Mouse (Mus musculus) liver, embryonic 14.5 days (tissue): Measurements from ENCODE around the gene Crlf3. TPM values are rescaled to one million over a fixed set of nuclear protein-coding genes. Genes with fewer than 3 reads are reported as not detected.

ENCODE experiments used
- ATAC-seq: fragments of 200-750 bp; cut with Nextera tagmentation; 2 replicates; pipeline ENCODE4 v1.8.0; 2017; ENCODE audit warnings: moderate number of reproducible peaks, mild to moderate bottlenecking, moderate library complexity; ENCODE audit not compliant: insufficient read depth
- DNase-seq, 3 experiments: peaks; one replicate each; pipeline ENCODE4 v3.0.0-alpha.2; 2012 to 2013; ENCODE audit warnings: low read depth in 3 of 3, low spot score in 3 of 3
- H3K27ac ChIP-seq: fragments of 300-500 bp; sonication (generic); 2 replicates; pipeline ENCODE4 v1.5.1; 2014; ENCODE audit warnings: moderate library complexity, mild to moderate bottlenecking, control low read depth, inconsistent platforms
- H3K27me3 ChIP-seq: fragments of 300-500 bp; sonication (generic); 2 replicates; pipeline ENCODE4 v1.6.1; 2014; ENCODE audit warnings: mild to moderate bottlenecking, low read length, moderate library complexity; ENCODE audit not compliant: control insufficient read depth, insufficient read depth
- H3K36me3 ChIP-seq: fragments of 300-500 bp; sonication (generic); replicated peaks from 2 replicates; pipeline ENCODE4 v1.6.1; 2014; ENCODE audit warnings: low read depth; ENCODE audit not compliant: control insufficient read depth, insufficient read depth
- H3K4me1 ChIP-seq, 2 experiments: fragments of 200-500 bp in 1 of 2; fragments of 300-500 bp in 1 of 2; sonication (generic) in 1 of 2; replicated peaks; 2 replicates each; pipeline ENCODE4 v1.6.1; 2012 to 2014; ENCODE audit warnings: antibody characterized with exemption in 1 of 2, inconsistent platforms in 1 of 2, low read length in 1 of 2; ENCODE audit not compliant: control insufficient read depth in 2 of 2, insufficient read depth in 2 of 2
- H3K4me2 ChIP-seq: fragments of 300-500 bp; sonication (generic); 2 replicates; pipeline ENCODE4 v1.6.1; 2014; ENCODE audit warnings: low read depth, mild to moderate bottlenecking, control low read depth, moderate library complexity
- H3K4me3 ChIP-seq, 2 experiments: fragments of 200-500 bp in 1 of 2; fragments of 300-500 bp in 1 of 2; sonication (generic) in 1 of 2; 2 replicates each; pipeline ENCODE4 v1.5.1; 2012 to 2014; ENCODE audit warnings: low read depth in 2 of 2, low read length in 2 of 2, mild to moderate bottlenecking in 2 of 2, control low read depth in 1 of 2, inconsistent platforms in 1 of 2, moderate library complexity in 1 of 2; ENCODE audit not compliant: insufficient read depth in 1 of 2
- H3K9ac ChIP-seq: fragments of 300-500 bp; sonication (generic); replicated peaks from 2 replicates; pipeline ENCODE4 v1.6.1; 2014; ENCODE audit warnings: mild to moderate bottlenecking, control low read depth, moderate library complexity
- H3K9me3 ChIP-seq: fragments of 300-500 bp; sonication (generic); 2 replicates; pipeline ENCODE4 v1.6.1; 2016; ENCODE audit warnings: low read length, mixed read lengths; ENCODE audit not compliant: control insufficient read depth
- CTCF ChIP-seq: IDR thresholded peaks from 2 replicates; pipeline ENCODE4 v1.5.1; 2016; ENCODE audit warnings: antibody characterized with exemption, low read depth, control low read depth
- EP300 ChIP-seq: IDR thresholded peaks from 2 replicates; pipeline ENCODE4 v1.6.1; 2016; ENCODE audit warnings: antibody characterized with exemption, low read depth
- WGBS: fragments of 180-500 bp; shearing (Covaris S2); extraction: QIAGEN DNeasy Blood & Tissue Kit; methylation state at CpG from one replicate; pipeline ENCODE4 v1.1.7; 2014; ENCODE audit not compliant: insufficient replicate concordance; 5-methylcytosine and 5-hydroxymethylcytosine counted together
- polyA plus RNA-seq, 2 experiments: library from polyadenylated mRNA; depleted of rRNA in 1 of 2; stranded (reverse) in 1 of 2; unstranded in 1 of 2; fragments of >200 nt; fragmentation: Nextera tagmentation in 1 of 2; extraction: Ambion mirVana in 1 of 2; gene quantifications; 2 replicates each; pipeline versions ENCODE4 v1.2.1 to v1.2.3; 2012 to 2014

Gene Crlf3
- polyA plus RNA-seq, 2 experiments, result 49.4 to 81.1 TPM

DNA sequence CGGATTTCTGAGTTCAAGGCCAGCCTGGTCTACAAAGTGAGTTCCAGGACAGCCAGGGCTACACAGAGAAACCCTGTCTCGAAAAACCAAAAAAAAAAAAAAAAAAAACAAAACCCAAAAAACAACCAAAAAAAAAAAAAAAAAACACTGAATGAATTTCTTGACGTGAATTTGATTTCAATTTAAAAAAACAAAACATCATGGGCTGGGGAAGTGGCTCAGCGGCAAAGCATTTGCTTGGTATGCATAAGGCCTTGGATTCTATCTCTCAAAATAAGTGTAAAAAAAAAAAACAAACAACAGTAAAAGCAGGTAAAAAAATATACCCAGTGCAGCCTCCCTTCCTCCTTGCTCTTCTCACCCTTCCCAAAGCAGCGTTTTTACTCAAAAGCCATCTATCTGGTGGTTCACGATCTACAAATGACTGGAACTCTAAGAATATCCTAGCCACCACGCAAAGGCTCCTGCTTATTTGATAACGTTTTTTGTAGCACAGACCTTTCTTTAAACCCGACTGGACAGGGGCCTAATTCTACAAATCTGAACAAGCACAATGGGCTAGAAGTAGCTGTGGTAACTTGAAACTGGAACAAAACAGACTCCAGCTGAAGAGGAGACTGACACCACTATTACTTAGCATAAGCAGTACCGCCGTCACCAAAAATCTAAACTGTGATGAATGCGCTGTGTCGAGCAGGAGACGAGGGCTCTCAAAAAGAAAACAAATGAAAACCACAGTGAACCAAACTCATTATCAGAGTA is 2.8 kb downstream of the Crlf3 start:
- DNase-seq (no peak), ATAC-seq (no peak)
- no peaks in the 10 kb centered on the region for H3K27me3 ChIP-seq
- peak overlapping the region; percentile 40; the same call in 1 of the 2 replicates for H3K9ac ChIP-seq
- 47% methylated on average over 13 of the region's 14 CpGs for WGBS
- H3K4me3 ChIP-seq, result peak overlapping the region; percentile 40 to 89
- H3K4me1 ChIP-seq, result peaks cover 26 to 28% of the 10 kb centered on the region in 2 experiments
- H3K36me3 ChIP-seq, result peaks cover 31% of the 10 kb centered on the region
- peak overlapping the region; percentile 44 for H3K27ac ChIP-seq
- no peaks in the 10 kb centered on the region for H3K9me3 ChIP-seq
- H3K4me2 ChIP-seq, result peak overlapping the region; percentile 86
- no peak for TF ChIP-seq EP300
- no peak for TF ChIP-seq CTCF

DNA sequence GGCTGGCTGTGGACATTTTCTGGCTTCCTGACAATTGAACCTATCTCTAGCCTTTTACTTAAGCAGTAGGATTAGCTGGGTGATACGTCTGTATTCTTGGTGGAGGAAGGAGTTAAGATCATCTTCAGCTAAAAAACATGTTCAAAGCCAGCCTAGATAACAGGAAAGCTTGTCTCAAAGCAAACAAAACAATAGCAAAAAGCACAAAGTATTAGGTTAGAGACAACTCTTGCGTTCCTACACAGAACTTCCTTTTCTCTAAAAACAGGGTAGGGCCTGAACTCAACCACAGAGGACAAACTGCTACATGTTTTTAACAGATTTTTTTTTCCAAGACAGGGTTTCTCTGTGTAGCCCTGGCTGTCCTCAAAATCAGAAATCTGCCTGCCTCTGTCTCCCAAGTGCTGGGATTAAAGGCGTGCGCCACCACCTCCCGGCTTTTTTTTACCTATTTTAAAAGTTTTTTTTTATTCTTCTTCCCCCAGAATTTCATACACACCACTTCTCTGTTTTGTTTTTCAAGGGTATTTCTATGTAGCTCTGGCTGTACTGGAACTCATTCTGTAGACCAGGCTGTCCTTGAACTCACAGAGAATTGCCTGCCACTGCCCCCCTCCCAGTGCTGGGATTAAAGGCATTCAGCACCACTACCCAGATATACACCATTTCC is 5.0 kb downstream of the Crlf3 start:
- Histone ChIP-seq H3K9me3 (no peaks in the 10 kb centered on the region), H3K4me3 (no peak overlapping the region), H3K4me1 (peaks cover 18 to 24% of the 10 kb centered on the region in 2 experiments), H3K27ac (no peak overlapping the region), H3K9ac (no peak overlapping the region), H3K36me3 (peaks cover 37% of the 10 kb centered on the region), H3K4me2 (no peak overlapping the region; the same call in 1 of the 2 replicates), H3K27me3 (no peaks in the 10 kb centered on the region)
- 71% methylated on average over 5 of the region's 5 CpGs for WGBS
- TF ChIP-seq CTCF (no peak), EP300 (no peak)
- ATAC-seq, result no peak
- no peak for DNase-seq

GRCm38 (mm10) chr11:80072365-80072764 is 8.4 kb downstream of the Crlf3 start:
- no peak for TF ChIP-seq CTCF
- TF ChIP-seq EP300, result no peak
- DNase-seq (no peak), ATAC-seq (no peak)
- H3K27me3 ChIP-seq, result no peaks in the 10 kb centered on the region
- no peak overlapping the region for H3K9ac ChIP-seq
- peaks cover 30% of the 10 kb centered on the region for H3K36me3 ChIP-seq
- H3K4me1 ChIP-seq, result peaks cover 4 to 18% of the 10 kb centered on the region in 2 experiments
- WGBS, result 27% methylated on average over 3 of the region's 3 CpGs
- no peak overlapping the region for H3K4me2 ChIP-seq
- H3K27ac ChIP-seq, result no peak overlapping the region
- H3K4me3 ChIP-seq, result no peak overlapping the region
- H3K9me3 ChIP-seq, result no peaks in the 10 kb centered on the region

- Histone ChIP-seq H3K27me3 (no peaks in the 10 kb centered on the region), H3K27ac (no peak overlapping the region), H3K36me3 (peaks cover 26% of the 10 kb centered on the region), H3K9ac (no peak overlapping the region), H3K9me3 (no peaks in the 10 kb centered on the region), H3K4me3 (no peak overlapping the region), H3K4me2 (no peak overlapping the region), H3K4me1 (peaks cover 2 to 18% of the 10 kb centered on the region in 2 experiments; a peak in 3 of 4 replicates)
- DNase-seq (no peak), ATAC-seq (no peak)
- 80% methylated on average over 2 of the region's 2 CpGs for WGBS
- TF ChIP-seq CTCF (no peak), EP300 (no peak)
These were observed 9.8 kb downstream of the Crlf3 start for GRCm38 (mm10) chr11:80071039-80071438.

DNA sequence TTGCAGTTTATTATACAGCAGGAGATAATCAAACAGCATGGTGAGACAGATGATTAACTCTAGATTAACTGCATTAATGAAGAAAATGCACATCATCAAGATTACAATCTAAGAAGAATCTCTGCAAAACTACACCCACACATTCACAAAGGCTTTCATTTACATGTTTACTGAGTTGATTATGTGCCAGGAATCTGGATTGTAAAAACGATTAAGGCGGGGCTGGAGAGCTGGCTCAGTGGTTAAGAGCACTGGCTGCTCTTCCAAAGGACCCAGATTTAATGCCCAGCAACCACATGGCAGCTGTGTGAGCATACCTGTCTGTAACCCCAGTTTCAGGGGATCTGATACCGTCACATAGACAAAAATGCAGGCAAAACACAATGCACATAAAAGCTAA is 11.0 kb downstream of the Crlf3 start:
- DNase-seq, result no peak
- WGBS, result 76% methylated on average over 3 of the region's 3 CpGs
- no peaks in the 10 kb centered on the region for H3K27me3 ChIP-seq
- H3K9ac ChIP-seq, result no peak overlapping the region
- no peak for ATAC-seq
- H3K36me3 ChIP-seq, result peaks cover 22% of the 10 kb centered on the region
- H3K4me2 ChIP-seq, result no peak overlapping the region
- H3K4me3 ChIP-seq, result no peak overlapping the region
- no peak overlapping the region for H3K27ac ChIP-seq
- TF ChIP-seq EP300, result no peak
- peaks cover 2 to 18% of the 10 kb centered on the region in 2 experiments; a peak in 3 of 4 replicates for H3K4me1 ChIP-seq
- H3K9me3 ChIP-seq, result no peaks in the 10 kb centered on the region
